Comparison of ENCODE assay signal across 27 mouse cellular contexts in the genomic region with DNA sequence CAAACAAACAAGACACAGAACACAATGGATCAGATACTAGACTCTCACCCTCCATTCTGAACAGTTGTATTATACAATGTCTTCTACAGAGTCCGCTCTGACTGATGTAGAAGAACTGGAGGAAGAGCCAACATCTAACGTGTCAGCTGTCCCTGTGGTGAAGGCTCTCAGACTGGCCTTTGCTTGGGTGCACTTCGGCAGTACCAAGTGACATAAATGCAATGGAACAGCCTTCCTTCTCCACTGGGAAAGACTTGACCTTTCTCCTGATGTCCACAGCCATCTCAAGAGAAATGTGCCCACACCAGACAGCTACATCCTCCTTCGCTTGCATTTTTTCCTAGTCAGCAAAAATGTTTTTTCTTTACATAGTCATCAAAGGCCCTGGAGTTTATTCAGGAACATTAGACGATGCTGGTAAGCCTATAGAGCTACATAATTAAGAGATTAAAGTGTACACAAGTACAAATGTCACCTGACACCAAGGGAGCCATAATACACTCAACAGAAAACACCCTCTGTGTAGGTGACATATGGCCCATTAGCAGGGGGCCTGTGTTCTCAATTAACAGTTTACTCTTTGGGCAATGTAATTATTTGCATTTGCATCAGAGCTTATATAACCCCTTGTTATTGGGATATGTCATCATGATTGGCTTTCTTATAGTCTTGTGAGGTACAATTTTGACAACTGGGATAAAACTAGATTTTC. TPM values are rescaled to one million over a fixed set of nuclear protein-coding genes. Genes with fewer than 3 reads are reported as not detected.
DNase-seq lines count a peak whose midpoint lies in the region; ATAC-seq and TF ChIP-seq lines count a peak whose summit lies in the region.
"Had no signal": no experiment of that assay in that cellular context is flagged by ENCODE, and none has a peak within 500 bp of the region (broad histone marks: within the 10 kb centered on the region; RNA-seq: fewer than 3 reads in every experiment).

No protein-coding gene starts in this region.

- H3K36me3 ChIP-seq in forebrain, embryonic 14.5 days (ENCODE audit: control insufficient read depth, insufficient read depth, low read length), result no peaks in the 10 kb centered on the region
- H3K36me3 ChIP-seq in forebrain, postnatal 0 days (ENCODE audit: insufficient read depth), result no peaks in the 10 kb centered on the region
- no peaks in the 10 kb centered on the region for H3K36me3 ChIP-seq in ES-E14 (ENCODE audit: control insufficient read depth, insufficient read depth, low read length, poor library complexity, severe bottlenecking)
- H3K36me3 ChIP-seq: G1E; heart, embryonic 13.5 days; intestine, embryonic 15.5 days; limb, embryonic 12.5 days; midbrain, embryonic 12.5 days; neural tube, embryonic 12.5 days had no signal

- no peak overlapping the region for H3K9ac ChIP-seq in forebrain, embryonic 14.5 days (ENCODE audit: low read length)
- H3K9ac ChIP-seq in forebrain, postnatal 0 days, result no peak overlapping the region
- H3K9ac ChIP-seq in ES-E14 (ENCODE audit: insufficient read depth, low read depth, low read length, poor library complexity, severe bottlenecking), result no peak overlapping the region
- H3K9ac ChIP-seq: heart, embryonic 13.5 days; hindbrain, embryonic 14.5 days; intestine, embryonic 15.5 days; limb, embryonic 12.5 days; liver, postnatal 0 days; midbrain, embryonic 12.5 days; neural tube, embryonic 12.5 days had no signal

- H3K27ac ChIP-seq in forebrain, embryonic 14.5 days (ENCODE audit: low read depth, low read length), result no peak overlapping the region
- no peak overlapping the region for H3K27ac ChIP-seq in forebrain, postnatal 0 days (ENCODE audit: low read depth, low read length)
- no peak overlapping the region for H3K27ac ChIP-seq in ES-E14 (ENCODE audit: insufficient read depth, low read depth, low read length, poor library complexity, severe bottlenecking)
- H3K27ac ChIP-seq: heart, adult 2 months; heart, embryonic 13.5 days; hindbrain, embryonic 14.5 days; intestine, embryonic 15.5 days; layer of hippocampus, adult 2 months; limb, embryonic 12.5 days; midbrain, embryonic 12.5 days; neural tube, embryonic 12.5 days had no signal

- peak; percentile 15 for DNase-seq in forebrain, embryonic 14.5 days (ENCODE audit: low spot score)
- DNase-seq in forebrain, postnatal 0 days, result no peak
- no peak for DNase-seq in ES-E14 (ENCODE audit: low read depth, low spot score)
- DNase-seq in cerebellum, adult 18-20 months, result peak; percentile 71 to 77
- peak; percentile 34 to 62 for DNase-seq in cerebellum, postnatal 14 days
- no peak for DNase-seq in frontal cortex, postnatal 36 days (ENCODE audit: low spot score in 2 of 2)
- DNase-seq in kidney, adult 9 months, result no peak
- no peak for DNase-seq in heart, postnatal 10 days
- DNase-seq: gastrocnemius, postnatal 25 days; heart, adult 2 months; kidney, adult 8-10 months; kidney, postnatal 14 days; liver, postnatal 0 days; right cerebral cortex, postnatal 14 days had no signal

- H3K4me3 ChIP-seq in forebrain, embryonic 14.5 days (ENCODE audit: low read depth, low read length), result no peak overlapping the region
- H3K4me3 ChIP-seq in forebrain, postnatal 0 days (ENCODE audit: low read depth, low read length), result no peak overlapping the region
- no peak overlapping the region for H3K4me3 ChIP-seq in ES-E14 (ENCODE audit: insufficient read depth in 1 of 2, low read depth in 1 of 2, low read length in 2 of 2, poor library complexity in 1 of 2, severe bottlenecking in 1 of 2)
- H3K4me3 ChIP-seq: heart, adult 2 months; heart, embryonic 13.5 days; intestine, embryonic 15.5 days; layer of hippocampus, adult 2 months; limb, embryonic 12.5 days; midbrain, embryonic 12.5 days; neural tube, embryonic 12.5 days had no signal

- no peak for ATAC-seq in forebrain, embryonic 14.5 days
- ATAC-seq in forebrain, postnatal 0 days, result no peak
- ATAC-seq: CD4-positive, CD25-positive, alpha-beta regulatory T cell, adult 4 months; forebrain, embryonic 16.5 days; intestine, embryonic 15.5 days; liver, postnatal 0 days; lung, postnatal 0 days; Patski had no signal

- no peak overlapping the region for H3K4me2 ChIP-seq in forebrain, embryonic 14.5 days (ENCODE audit: low read length)
- no peak overlapping the region for H3K4me2 ChIP-seq in forebrain, postnatal 0 days (ENCODE audit: low read depth)
- H3K4me2 ChIP-seq: heart, embryonic 13.5 days; hindbrain, embryonic 14.5 days; intestine, embryonic 15.5 days; limb, embryonic 12.5 days; liver, embryonic 11.5 days; midbrain, embryonic 12.5 days; neural tube, embryonic 12.5 days had no signal

- 70% methylated on average over 5 of the region's 5 CpGs for WGBS in forebrain, embryonic 14.5 days
- WGBS in forebrain, postnatal 0 days, result 77% methylated on average over 5 of the region's 5 CpGs

- intact Hi-C loops in heart, postnatal 10 days (cut with DNase I), result no loop called here

- TF ChIP-seq CTCF in forebrain, postnatal 0 days (IDR thresholded peaks at IDR 0.05; ENCODE audit: low read depth), result no peak

- H3K4me1 ChIP-seq in forebrain, embryonic 14.5 days (ENCODE audit: control insufficient read depth, insufficient read depth, low read length), result no peaks in the 10 kb centered on the region
- no peaks in the 10 kb centered on the region for H3K4me1 ChIP-seq in forebrain, postnatal 0 days (ENCODE audit: insufficient read depth)
- peaks cover 11 to 24% of the 10 kb centered on the region in 2 experiments; a peak in 3 of 4 replicates for H3K4me1 ChIP-seq in ES-E14 (ENCODE audit: control insufficient read depth in 2 of 2, insufficient read depth in 2 of 2, low read length in 2 of 2, poor library complexity in 1 of 2)
- H3K4me1 ChIP-seq: heart, embryonic 13.5 days; intestine, embryonic 15.5 days; limb, embryonic 12.5 days; midbrain, embryonic 12.5 days; neural tube, embryonic 12.5 days had no signal

- no peaks in the 10 kb centered on the region for H3K9me3 ChIP-seq in forebrain, embryonic 14.5 days (replicated peaks; ENCODE audit: control insufficient read depth, low read length)
- no peaks in the 10 kb centered on the region for H3K9me3 ChIP-seq in forebrain, postnatal 0 days (ENCODE audit: low read length)
- no peaks in the 10 kb centered on the region for H3K9me3 ChIP-seq in ES-E14 (ENCODE audit: control insufficient read depth, insufficient read depth, low read depth, low read length)
- H3K9me3 ChIP-seq: G1E; heart, embryonic 13.5 days; intestine, embryonic 15.5 days; limb, embryonic 12.5 days; midbrain, embryonic 12.5 days; neural tube, embryonic 12.5 days had no signal

- in situ Hi-C loops in ES-E14 (cut with MboI; ENCODE audit: low sequenced_read_pairs in 2 of 2, unreplicated experiment in 2 of 2), result no loop called here

- H3K27me3 ChIP-seq in forebrain, embryonic 14.5 days (replicated peaks; ENCODE audit: control insufficient read depth, insufficient read depth, low read length), result no peaks in the 10 kb centered on the region
- no peaks in the 10 kb centered on the region for H3K27me3 ChIP-seq in forebrain, postnatal 0 days (ENCODE audit: insufficient read depth, low read length)
- H3K27me3 ChIP-seq: heart, embryonic 13.5 days; intestine, embryonic 15.5 days; limb, embryonic 12.5 days; midbrain, embryonic 12.5 days; neural tube, embryonic 12.5 days; Patski had no signal

TF ChIP-seq in ES-E14, 5 proteins besides CTCF, POLR2A, EP300 and RAD21:
- peak; percentile 38; the same call in 1 of the 2 replicates for TF ChIP-seq MAFK (IDR thresholded peaks at IDR 0.05; ENCODE audit: insufficient read depth, low read depth, low read length)
- no peak for TF ChIP-seq HCFC1 (IDR thresholded peaks at IDR 0.05; ENCODE audit: borderline replicate concordance, insufficient read depth, low read length)
- TF ChIP-seq ZNF384 (IDR thresholded peaks at IDR 0.05; ENCODE audit: low read depth, low read length), result no peak

RNA-seq across cellular contexts. Expression of gene Sidt1, which starts 50.2 kb away (rescaled TPM):
- polyA plus RNA-seq in forebrain, embryonic 14.5 days (2014; fragmentation: Nextera tagmentation; extraction: Ambion mirVana), result 3.9 and 8.6 TPM in 2 replicates
- 13.4 and 22.0 TPM in 2 replicates for total RNA-seq in forebrain, postnatal 0 days (2014; rRNA removed)
- 10.0 and 12.7 TPM in 2 replicates for polyA plus RNA-seq in forebrain, postnatal 0 days (2015; fragmentation: Nextera tagmentation; extraction: Ambion mirVana)
- 0.16 and 0.40 TPM in 2 replicates for total RNA-seq in ES-E14 (2012; rRNA removed)
- total RNA-seq in heart, postnatal 10 days (2021), result under 1 TPM; 0.27 to 0.36 TPM
- polyA plus RNA-seq: G1E; heart, embryonic 13.5 days; liver, embryonic 11.5 days; Patski had no signal

Comparison
In these comparisons a context has a peak if more than half of its experiments do, and no peak if none do; other contexts are left out.
1. DNase-seq: peak in forebrain, embryonic 14.5 days (single experiment), cerebellum, adult 18-20 months (2 of 2) and cerebellum, postnatal 14 days (2 of 2); none in forebrain, postnatal 0 days (single experiment), ES-E14 (single experiment), frontal cortex, postnatal 36 days (0 of 2), kidney, adult 9 months (single experiment) and heart, postnatal 10 days (0 of 2).
2. RNA of gene Sidt1, which starts 50.2 kb away (total RNA-seq): 13.4 to 22.0 TPM in forebrain, postnatal 0 days; 0.16 to 0.40 TPM in ES-E14 and 0.27 to 0.36 TPM in heart, postnatal 10 days; every median in the first group is over 10 times any median in the second.